Mouse (Mus musculus): ENCODE results near the gene Efs.

Efs gene

GRCm38 (mm10) chr14:54874165-54874564 is 51.8 kb downstream of the Efs start:
- DNase-seq (ENCODE audit: low spot score in 2 of 2), result no peak

- DNase-seq (ENCODE audit: low spot score in 2 of 2), result no peak
Observed at GRCm38 (mm10) chr14:54870861-54871260, 55.1 kb downstream of the Efs start, which contains the start of gene Homez. Gene Homez (minus strand): TSS chr14:54870961.

GRCm38 (mm10) chr14:54868026-54868425 is 57.9 kb downstream of the Efs start:
- no peak for DNase-seq (ENCODE audit: low spot score in 2 of 2)

GRCm38 (mm10) chr14:54866936-54867335 is 59.0 kb downstream of the Efs start:
- DNase-seq (ENCODE audit: low spot score in 2 of 2), result no peak
